Comparison of ENCODE assay signal across 9 mouse cellular contexts in genomic region chrX:167329098-167329497, GRCm38 (mm10). TPM values are rescaled to one million over a fixed set of nuclear protein-coding genes. Genes with fewer than 3 reads are reported as not detected.
DNase-seq lines count a peak whose midpoint lies in the region; ATAC-seq lines count a peak whose summit lies in the region.
"Had no signal": no experiment of that assay in that cellular context is flagged by ENCODE, and none has a peak within 500 bp of the region (broad histone marks: within the 10 kb centered on the region; RNA-seq: fewer than 3 reads in every experiment).

No protein-coding gene starts in this region.

- H3K9ac ChIP-seq in heart, embryonic 11.5 days (ENCODE audit: low read depth, low read length): no peak overlapping the region

- DNase-seq in heart, adult 11 months: peak; percentile 92
- DNase-seq in heart, postnatal 4 days: peak; percentile 15
- DNase-seq in right cerebral cortex, postnatal 36 days (ENCODE audit: low spot score in 2 of 2): peak; percentile 2 to 3
- no peak for DNase-seq in Muller cell, postnatal 12 days (ENCODE audit: inconsistent ontology term)
- no peak for DNase-seq in urinary bladder, postnatal 14 days (ENCODE audit: low spot score)

- no peaks in the 10 kb centered on the region for H3K9me3 ChIP-seq in heart, embryonic 11.5 days (replicated peaks; ENCODE audit: control insufficient read depth, low read length)
- no peaks in the 10 kb centered on the region for H3K9me3 ChIP-seq in megakaryocyte, embryonic 14.5 days

- H3K27me3 ChIP-seq in heart, embryonic 11.5 days (ENCODE audit: control insufficient read depth, insufficient read depth, low read length): no peaks in the 10 kb centered on the region
- H3K27me3 ChIP-seq in megakaryocyte, embryonic 14.5 days (replicated peaks): peaks cover 2% of the 10 kb centered on the region

- H3K36me3 ChIP-seq in heart, embryonic 11.5 days (ENCODE audit: control insufficient read depth, insufficient read depth, low read length): no peaks in the 10 kb centered on the region
- no peaks in the 10 kb centered on the region for H3K36me3 ChIP-seq in megakaryocyte, embryonic 14.5 days (replicated peaks; ENCODE audit: low read length)

- no peak overlapping the region for H3K4me2 ChIP-seq in heart, embryonic 11.5 days

- no peak for ATAC-seq in heart, embryonic 11.5 days (replicated peaks; ENCODE audit: insufficient number of reproducible peaks, low FRiP score, low TSS enrichment)
- ATAC-seq in megakaryocyte, adult 5-6 weeks (ENCODE audit: poor library complexity, severe bottlenecking): no peak

- H3K4me3 ChIP-seq in heart, embryonic 11.5 days (ENCODE audit: low read depth, low read length): no peak overlapping the region
- peak overlapping the region; percentile 76 for H3K4me3 ChIP-seq in megakaryocyte, embryonic 14.5 days (replicated peaks)
- H3K4me3 ChIP-seq: heart, adult 2 months had no signal

- 64% methylated on average over 1 of the region's 1 CpGs for WGBS in heart, embryonic 11.5 days (ENCODE audit: insufficient replicate concordance)

- no peak overlapping the region for H3K27ac ChIP-seq in heart, embryonic 11.5 days (ENCODE audit: low read depth, low read length)
- H3K27ac ChIP-seq: heart, adult 2 months had no signal

- H3K4me1 ChIP-seq in heart, embryonic 11.5 days (ENCODE audit: control insufficient read depth, insufficient read depth, low read length): no peaks in the 10 kb centered on the region
- H3K4me1 ChIP-seq in megakaryocyte, embryonic 14.5 days: peaks cover 47% of the 10 kb centered on the region

RNA-seq across cellular contexts. Expression of gene Tlr7, which starts 1.3 kb away (rescaled TPM):
- 0.25 and 0.70 TPM in 2 replicates for polyA plus RNA-seq in heart, embryonic 11.5 days (2014; fragmentation: Nextera tagmentation; extraction: Ambion mirVana)
- 0.39 TPM in 1 of 2 replicates, not detected in the other for polyA plus RNA-seq in megakaryocyte, embryonic 14.5 days (2012; ENCODE audit: insufficient read depth, low replicate concordance)
- 61.2 and 61.8 TPM in 2 replicates for total RNA-seq in megakaryocyte, adult 5-6 weeks (2015)
- 28.7 and 41.5 TPM in 2 replicates for total RNA-seq in megakaryocyte, adult 5-6 weeks (2017)
- total RNA-seq in heart, postnatal 4 days (2021): under 1 TPM; 0.83 to 0.99 TPM

RNA-seq across cellular contexts. Expression of gene Prps2, which starts 53.5 kb away (rescaled TPM):
- polyA plus RNA-seq in heart, embryonic 11.5 days (2014; fragmentation: Nextera tagmentation; extraction: Ambion mirVana): 30.0 and 33.4 TPM in 2 replicates
- 4.6 and 23.8 TPM in 2 replicates for polyA plus RNA-seq in megakaryocyte, embryonic 14.5 days (2012; ENCODE audit: insufficient read depth, low replicate concordance)
- 33.7 and 35.0 TPM in 2 replicates for total RNA-seq in megakaryocyte, adult 5-6 weeks (2015)
- total RNA-seq in megakaryocyte, adult 5-6 weeks (2017): 22.5 and 23.4 TPM in 2 replicates
- 10 to 100 TPM; 24.9 to 29.2 TPM for total RNA-seq in heart, postnatal 4 days (2021)

Comparison
In these comparisons a context has a peak if more than half of its experiments do, and no peak if none do; other contexts are left out.
1. DNase-seq: peak in heart, adult 11 months (single experiment), heart, postnatal 4 days (single experiment) and right cerebral cortex, postnatal 36 days (2 of 2); none in Muller cell, postnatal 12 days (single experiment) and urinary bladder, postnatal 14 days (single experiment).
2. RNA of gene Tlr7, which starts 1.3 kb away (total RNA-seq): 28.7 to 61.8 TPM in megakaryocyte, adult 5-6 weeks; 0.83 to 0.99 TPM in heart, postnatal 4 days; every median in the first group is over 10 times any median in the second.